Mouse (Mus musculus) liver (tissue): Measurements from ENCODE around the gene Ugt1a1.

ENCODE experiments used
- DNase-seq: peaks from one replicate; pipeline ENCODE4 v3.0.0-alpha.2; 2020; ENCODE audit warnings: mixed read lengths

The Ugt1a1 gene

DNA sequence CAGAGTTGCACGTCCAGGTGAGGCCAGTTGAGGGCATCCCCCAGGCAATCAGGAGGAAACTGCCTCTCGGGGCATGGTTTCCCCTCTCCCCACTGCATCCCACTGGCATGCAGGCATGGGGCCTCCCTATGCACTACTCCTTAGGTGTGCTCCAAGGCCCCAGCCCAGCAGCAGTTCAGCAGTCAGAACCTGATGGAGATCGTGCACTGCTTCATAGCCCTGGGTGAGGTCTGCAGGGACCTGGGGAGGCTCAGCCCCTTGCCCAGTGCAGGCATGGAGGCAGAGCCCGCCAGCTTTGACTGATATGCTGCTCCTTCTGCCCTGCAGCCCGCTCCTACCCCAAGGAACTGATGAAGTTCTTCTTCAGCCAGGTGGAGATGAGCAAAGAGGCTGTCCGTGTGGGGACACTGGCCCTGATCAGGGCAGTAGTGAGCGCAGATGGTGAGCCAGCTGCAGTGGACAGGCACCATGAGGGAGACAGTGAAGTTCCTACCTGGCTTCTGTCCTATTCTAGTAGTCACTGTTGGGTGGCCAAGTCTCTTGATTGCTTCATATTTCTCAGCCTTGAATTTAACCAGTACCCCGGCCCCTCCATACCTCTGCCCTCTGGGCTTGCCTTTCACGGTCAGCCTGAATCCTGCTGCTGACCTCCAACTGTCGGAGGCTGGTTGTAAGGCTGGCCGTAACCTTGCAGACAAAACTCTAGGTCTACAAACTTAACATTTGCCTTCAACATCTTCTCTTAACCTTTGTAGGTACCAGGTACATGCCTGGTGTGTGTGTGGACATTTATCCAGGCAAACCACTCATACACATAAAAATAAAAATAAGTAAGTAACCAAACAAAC is 23.5 kb downstream of the Ugt1a1 start:
- DNase-seq, result no peak

DNA sequence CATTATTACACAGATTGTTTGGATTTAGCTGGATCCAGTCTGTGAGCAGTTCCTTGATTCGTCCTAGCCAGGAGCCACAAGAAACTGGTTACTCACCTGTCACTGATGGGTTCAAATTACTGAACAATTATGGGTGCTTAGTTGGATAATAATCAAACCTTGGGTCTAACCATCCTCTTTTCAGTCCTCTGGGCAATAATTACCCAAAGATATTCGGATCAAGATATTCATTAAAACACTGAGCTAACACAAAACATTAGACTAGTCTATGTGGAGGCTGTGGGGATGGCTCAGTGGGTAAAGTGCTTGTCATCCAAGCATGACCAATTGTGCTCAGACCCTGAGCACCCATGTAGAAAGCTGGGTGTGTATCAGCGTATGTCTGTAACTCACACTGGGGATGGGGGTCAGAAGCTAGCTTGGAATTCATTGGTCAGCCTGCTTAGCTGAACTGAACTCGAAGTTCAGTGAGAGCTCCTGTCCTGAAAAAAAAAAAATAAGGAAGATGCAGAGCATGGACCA is 24.2 kb downstream of the Ugt1a1 start:
- DNase-seq, result no peak

DNA sequence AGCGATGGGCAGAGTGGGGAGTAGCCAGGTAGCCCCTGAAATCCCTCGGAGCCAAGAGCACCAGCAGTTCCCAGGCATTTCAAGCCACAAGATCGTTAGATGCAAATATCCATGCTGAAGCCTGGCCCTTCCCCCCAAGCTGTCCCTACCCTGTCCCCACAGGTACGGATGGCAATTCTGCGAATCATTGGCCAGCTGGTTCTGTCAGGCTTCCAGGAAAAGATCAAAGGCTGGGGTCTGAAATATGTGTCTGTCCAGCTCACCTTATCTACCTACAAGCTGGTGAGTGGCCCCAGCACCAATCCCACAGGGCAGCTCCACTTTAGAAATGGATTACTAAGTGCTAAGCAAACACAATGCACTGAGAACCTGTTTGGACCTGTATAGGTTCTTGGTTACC is 25.6 kb downstream of the Ugt1a1 start:
- DNase-seq, result no peak

DNA sequence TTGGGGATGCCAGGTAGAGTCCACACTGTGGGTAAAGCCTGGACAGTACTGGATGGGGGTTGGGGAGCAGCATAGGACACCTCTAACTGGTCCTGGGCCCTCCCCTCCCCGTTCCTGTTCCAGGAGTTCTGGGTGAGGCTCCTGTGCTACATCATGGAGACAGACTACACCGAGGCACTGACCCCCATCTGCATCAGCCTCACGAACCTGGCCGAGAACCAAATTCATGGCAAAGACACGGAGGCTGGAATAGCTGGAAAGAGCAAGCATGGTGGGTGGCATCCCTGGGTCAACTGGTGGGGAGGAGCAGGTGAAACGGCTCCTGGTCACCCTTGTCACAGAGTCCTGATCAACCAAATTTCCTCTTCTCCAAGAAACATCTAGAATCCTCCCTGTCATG is 27.0 kb downstream of the Ugt1a1 start:
- DNase-seq, result no peak

DNA sequence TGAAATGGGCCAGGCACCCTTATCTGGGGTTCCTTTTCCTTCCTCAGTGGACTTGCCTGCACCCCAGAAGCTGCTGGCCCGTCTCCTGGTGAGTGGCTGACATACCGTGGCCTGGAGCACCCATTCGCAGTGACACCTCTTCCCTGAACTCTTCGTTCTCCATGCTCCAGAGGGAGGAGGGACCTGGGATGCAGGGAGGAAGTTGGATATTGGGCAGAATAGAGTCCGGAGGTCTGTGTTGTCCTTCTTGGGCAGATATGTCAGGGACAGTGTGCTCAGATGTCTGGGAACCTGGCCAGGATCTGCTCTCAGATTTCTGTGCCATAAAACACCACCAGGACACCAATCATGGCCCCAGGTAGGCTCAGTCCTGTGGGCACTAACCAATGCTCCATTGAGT is 28.3 kb downstream of the Ugt1a1 start:
- DNase-seq, result no peak

DNA sequence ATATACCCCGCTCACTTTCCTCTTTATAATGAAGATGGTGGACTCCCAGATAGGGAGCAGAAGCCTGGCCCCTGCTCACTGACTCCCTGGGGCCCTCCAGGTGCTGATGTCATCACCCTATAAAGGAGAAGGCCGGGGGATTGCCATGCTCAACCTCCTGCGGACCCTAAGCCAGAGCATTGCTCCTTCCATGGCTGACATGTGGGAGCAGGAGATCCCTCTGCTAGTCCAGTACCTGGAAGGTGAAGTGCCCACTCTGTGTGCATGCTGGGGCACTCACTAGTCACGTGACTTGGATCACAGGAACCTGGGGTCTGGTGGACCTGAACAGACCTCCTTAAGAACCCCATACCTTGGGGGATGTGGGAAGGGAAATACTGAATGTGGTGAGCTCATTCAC is 28.8 kb downstream of the Ugt1a1 start:
- DNase-seq, result no peak

DNA sequence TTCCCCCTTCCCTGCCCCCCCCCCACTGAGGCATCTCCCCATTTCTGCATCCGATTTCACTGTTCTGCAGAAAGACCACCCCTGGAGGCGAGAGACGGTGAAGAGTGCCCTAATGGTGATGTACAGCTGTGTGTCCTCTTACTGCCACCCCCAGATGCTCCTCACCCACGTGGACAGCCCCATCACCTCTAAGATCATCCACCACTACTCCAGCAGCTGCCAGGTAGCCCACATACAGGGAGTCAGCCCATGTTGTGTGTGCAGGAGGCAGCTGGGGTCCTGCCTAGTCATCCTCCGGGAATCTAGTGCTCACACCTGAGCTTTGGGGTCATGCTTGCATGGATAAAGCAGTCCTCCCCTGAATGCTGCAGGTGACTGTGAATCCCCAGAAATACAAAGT is 32.1 kb downstream of the Ugt1a1 start:
- DNase-seq, result no peak

DNA sequence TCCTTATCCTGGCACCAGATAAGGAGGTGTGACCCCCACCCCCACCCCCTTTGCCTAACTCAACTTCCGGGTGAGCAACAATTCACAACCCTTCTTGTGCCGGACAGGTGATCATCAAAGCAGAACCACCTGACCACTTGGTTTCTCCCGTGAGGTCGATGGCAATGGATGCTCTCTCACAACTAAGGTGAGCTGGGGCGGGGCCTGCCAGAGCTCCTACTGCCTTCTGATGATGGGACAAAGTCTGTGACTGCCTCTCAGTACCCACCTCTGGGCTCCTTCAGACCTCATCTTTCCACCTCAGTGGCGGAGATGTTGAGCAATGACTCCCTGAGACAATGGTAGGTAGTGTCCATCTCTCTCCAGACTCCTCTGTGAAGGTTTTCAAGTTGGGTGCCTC is 34.1 kb downstream of the Ugt1a1 start:
- no peak for DNase-seq

DNA sequence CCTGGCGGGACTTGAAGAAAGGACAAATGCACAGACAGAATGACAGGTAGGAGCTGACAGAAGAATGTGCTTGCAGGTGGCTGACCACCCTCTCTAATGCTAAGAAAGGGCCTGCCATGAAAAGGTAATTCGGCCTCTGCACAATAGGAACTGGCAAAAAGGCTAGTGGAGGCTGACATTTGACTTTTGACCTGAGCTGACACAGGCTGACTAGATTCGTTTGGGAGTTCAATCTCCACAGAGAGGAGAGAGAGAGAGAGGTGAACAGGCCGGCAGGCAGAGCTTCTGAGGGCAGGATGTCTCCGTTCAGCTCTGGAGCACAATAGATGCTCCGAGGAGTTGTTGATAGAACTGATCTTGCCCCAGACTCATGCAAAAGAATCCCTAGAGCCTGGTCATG is 34.6 kb downstream of the Ugt1a1 start:
- no peak for DNase-seq

DNA sequence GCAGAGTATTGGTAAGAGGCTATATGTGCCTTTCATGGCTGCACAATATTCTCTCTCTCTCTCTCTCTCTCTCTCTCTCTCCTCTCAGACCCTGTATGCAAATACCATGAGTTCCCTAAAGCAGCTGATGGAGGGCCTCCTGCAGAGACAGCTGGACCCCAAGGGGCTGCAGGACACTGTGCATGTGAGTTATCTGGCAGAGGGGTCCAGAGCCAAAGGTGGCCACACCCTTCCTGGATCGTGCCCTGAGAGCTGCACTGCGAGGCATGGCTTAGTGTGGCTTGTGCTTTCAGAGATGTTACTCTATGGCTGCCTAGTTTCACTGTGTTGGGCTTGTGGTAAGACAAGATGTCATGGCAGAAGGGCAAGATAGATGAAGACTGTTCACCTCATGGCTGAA is 35.9 kb downstream of the Ugt1a1 start:
- DNase-seq, result no peak

DNA sequence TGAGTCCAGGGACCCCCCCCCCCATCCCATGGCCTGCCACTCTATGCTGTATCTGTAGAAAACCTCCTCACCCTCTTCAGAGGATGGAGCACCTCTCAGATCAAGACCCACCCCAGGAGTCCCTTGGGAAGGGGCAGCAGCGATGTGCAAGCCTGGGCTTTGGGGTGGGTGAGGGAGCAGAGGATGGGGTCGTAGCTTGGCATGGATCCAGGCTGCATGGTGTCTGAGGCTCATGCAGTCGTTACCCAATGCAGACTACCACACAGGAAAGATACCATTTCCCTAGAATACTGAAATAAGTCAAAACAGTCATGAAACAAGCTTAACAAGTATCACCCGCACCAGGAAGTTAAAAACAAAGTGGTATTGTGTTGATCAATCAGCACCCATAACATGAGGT is 36.9 kb downstream of the Ugt1a1 start:
- no peak for DNase-seq

DNA sequence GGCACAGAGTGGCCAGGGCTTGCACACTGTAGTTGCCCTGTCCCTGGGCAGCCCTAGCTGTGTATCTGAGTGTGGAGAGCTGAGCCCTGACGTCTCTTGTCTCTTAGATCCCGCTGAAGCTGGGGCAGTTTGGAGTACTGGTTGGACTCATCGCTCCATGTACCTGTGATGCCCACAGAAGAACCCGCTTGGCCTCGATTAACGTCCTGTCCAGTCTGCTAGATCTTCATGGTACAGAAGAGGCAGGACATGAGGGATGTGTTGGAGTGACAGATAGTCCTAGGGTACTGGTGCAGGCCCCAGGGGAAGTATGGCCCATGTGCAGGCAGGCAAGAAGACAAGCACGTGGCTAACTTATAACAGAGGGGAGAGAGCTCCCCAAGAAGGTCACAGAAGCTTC is 37.8 kb downstream of the Ugt1a1 start:
- no peak for DNase-seq

DNA sequence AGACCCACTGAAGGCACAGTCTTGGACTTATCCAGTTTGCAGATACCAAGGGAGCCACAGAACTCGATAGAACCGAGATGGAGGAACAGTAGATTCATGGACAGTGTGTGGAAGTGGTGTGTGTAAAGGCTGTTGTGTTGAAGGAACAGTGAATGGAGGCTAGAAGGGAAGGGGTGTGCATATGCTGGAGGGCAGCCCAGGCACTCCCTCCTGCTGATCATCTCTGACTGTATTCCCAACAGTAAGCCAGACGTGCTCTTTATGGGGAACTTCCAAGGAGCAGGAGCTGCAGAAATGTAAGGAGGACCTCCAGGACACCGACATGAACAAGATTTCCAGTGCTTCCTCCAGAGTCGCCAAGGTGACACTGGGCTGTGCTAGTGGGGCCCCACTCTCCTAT is 38.3 kb downstream of the Ugt1a1 start:
- no peak for DNase-seq

DNA sequence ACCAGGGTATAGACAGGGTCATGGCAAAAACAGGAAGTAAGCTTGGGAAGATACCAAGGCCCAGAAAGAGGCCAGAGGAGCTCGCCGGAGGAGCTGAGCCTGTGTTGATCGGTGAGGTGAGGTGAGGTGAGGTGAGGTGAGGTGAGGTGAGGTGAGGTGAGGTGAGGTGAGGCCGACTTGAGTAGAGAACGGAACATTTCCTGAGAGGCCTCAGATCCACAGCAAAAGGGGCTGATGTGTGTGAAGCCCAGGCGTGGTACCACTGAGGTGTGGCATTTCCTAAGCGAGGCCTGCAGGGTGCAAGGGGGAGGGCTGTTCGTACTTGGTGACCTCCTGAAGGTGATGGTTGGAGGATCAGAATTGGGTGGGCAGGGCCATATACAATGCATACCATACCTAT is 41.3 kb downstream of the Ugt1a1 start:
- DNase-seq, result no peak

DNA sequence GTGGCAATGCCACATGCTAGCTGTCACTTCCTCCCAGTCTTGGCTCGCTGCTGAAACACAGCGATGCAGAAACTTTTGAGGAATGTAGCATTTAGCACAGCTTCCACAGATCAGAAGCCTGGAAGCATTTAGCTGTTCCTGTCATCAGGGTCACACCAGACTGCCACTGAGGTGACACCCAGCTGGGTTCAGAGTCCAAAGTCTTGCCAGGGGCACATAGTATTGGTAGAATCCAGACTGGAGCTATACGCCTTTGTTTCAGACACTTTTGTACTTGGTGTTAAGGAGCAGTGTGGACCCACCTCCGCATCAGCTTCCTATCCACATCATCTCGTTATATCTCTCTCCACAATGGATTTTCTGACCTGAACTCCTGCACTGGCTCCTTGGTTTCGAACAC is 41.8 kb downstream of the Ugt1a1 start:
- no peak for DNase-seq

DNA sequence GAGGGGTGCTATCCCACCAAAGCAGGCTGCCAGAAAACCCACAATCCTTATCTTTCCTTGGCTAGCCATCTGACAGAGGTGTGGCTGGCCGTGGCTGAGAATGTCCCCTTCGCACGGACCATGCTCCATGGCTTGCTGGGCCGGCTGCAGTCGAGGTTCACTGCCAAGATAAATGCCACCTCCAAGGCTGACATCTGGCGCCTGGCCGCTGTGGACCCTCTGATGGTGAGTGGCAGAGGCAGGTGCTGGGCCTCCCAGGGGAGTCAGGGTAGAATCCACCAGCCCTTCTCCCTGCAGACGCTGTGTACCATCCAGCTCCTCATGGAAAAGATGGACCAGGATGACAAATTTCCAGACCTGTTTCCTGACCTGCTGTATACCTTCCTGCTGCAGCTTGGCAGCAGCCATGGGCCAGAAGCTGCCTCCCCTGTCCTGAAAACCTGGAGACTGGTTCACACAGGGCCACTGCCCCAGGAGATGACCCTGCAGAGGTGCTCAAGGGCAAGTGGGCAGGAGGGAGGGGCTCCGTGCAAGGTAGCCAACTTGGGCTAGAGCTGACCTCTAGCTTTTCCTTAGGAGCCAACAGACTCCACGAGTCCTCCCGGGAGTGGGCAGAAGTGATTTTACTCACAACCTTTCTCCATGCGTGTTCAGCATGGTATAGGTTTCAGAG is 43.2 kb downstream of the Ugt1a1 start:
- no peak for DNase-seq

DNA sequence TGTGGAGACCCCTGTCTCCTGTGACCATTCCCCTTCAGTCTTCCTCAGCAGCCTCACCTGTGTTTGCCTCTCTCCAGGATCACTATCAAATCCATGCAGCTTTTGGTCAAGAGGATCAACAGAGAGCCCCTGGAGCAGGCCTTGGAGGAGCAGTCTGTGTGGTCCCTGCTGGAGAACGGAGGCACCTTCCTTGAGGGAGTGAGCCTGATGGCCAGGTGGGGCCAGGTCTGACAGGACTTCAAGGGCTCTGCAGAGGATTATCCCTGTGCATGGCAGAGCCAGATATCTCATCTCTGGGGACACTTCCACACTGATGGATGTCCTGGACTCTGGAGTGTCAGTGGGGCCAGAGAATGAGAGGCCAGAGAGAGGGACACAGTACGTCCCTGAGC is 43.7 kb downstream of the Ugt1a1 start:
- no peak for DNase-seq

DNA sequence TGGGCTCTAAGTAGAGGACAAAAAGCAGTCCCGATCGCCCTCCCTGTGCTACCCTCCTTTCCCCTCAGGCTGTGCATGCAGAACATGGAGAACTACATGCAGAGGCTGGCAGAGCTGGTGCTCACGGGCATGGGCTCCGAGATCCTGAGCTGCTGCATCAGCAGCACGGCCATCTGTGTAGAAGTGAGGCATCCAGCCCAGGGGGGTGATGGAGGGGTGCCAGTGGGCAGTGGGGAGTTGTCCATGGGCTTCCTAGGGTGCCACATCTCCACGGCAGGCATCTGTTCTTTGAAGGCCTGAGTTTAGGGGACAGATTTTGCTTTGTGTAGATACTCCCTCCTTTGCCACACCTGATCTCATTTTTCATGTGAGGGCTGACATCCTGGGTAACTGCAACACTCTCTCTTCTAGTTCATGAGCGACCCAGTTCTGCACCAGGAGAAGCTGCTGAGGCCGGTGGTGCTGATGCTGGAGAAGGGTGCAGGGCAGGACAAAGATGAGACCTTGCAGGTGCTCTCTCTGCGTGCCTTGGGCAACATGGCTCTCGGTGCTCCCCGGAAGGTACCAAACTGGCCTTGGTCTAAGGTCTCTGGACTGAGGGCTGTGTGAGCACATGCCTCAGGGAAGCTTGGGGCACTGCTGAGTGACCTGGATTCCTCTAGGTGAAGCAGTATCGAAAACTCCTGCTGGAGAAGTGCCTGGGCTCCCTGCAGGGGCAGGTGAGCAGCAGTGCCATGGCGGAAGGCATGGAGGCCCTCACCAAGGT is 44.4 kb downstream of the Ugt1a1 start:
- no peak for DNase-seq

DNA sequence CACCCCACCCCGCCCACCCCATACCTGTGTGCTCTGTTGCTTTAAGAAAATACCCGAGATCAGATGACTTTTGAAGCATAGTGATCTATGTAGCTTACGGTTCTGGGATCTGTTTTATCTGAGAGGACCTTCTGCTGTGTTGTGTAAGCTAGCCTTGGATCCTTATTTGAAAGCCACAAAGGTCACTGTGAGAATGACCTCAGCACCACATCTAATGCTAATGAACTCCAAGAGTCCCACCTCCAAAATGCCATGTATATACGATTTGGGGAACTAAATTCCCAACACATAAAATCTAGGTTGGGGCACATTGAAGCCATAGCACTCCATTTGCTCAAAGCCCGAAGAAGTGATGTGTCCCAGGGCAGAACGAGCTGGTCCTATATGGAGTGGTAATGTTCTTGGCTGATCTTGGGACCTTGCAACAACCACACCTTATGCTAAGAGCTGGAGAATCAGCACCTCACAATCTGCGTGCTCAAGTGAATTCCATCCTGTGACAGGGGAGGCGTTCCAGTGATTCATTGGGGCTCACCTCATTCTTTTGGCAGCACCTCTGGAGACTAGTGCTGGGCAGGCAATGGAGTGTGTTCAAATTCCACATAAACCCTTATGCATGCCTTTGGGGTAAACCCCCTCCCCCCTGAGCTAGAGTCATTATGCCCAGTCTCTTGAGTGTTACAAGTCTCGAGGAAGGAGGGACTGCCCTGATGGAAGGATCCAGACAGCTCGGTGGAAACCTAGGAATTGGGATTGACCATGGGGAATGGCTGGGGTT is 45.3 kb downstream of the Ugt1a1 start:
- no peak for DNase-seq

DNA sequence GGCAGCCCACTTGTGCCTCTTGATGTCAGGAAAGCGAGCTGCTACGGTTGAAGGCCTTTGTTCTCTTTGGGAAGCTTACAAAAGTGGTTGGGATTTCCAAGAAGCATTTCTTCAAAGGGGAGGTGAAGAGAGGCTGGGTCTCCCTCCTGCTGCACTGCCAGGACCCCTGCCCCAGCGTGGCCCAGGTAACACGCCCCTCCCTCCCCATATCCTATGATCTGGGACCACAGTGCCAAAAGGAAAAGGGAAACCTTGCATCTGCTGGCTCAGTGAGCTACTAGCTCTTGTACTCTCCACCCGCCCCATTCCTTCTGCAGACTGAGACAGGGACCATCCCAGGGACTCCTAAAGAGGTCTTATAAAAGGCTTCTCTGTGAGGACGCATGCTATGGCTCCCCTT is 45.9 kb downstream of the Ugt1a1 start:
- no peak for DNase-seq

DNA sequence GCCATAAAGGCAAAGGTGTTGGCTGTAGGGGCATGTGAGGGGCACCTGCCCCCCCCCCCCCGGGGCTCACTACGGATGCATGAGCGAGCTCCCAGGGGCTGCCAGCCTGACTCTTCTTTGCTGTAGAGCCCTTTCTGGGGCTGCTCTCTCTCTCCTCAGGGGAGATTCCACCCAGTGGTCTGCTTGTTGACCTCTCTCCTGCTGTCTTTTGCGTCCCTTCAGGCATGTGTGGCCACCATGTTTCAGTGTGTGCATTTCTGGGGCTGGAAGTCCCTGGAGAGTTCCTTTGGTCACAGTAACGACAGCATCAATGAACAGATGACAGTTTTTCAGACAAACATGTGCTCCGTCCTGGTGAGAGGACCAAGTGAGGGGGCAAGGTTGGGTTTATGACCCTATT is 46.6 kb downstream of the Ugt1a1 start:
- DNase-seq, result no peak

DNA sequence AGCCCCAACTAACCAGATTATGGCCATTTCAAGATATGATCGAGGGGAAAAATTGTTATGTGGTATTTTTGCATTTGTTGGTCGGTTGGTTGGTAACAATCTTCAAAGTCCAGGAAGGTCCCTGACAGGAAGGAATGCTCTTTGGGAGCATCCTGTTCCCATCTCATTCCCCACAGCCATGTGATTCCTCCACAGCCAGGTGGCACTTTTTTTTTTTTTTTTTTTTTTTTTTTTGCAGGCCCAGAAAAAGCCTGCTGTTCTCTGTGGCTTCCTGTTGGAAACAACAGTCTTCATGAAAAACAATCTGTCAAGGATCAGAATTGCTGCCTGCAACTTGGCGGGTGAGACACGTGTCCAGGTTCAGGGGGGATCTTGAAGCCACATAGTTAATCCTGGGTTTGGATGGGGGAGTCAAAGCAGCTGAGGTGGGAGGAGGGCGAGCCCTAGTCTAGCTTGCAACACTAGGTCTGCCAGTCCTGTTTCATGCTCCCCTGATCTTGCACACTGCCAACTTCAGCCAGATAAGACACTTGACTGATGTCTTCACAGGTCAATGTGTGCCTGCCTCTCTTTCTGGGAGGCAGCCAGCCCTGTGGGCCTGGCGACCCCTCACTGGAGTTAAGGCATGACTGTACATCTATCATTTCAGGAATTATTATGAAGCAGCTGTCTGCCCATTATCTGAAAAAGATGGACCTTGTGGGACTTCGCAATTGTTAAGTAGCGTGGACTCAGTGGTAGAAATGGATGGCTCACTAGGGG is 47.3 kb downstream of the Ugt1a1 start:
- DNase-seq, result peak; percentile 57
